Mouse (Mus musculus) lung, adult 2 months (tissue): ENCODE measurements around the gene Sec23a.

Source experiments
- CTCF ChIP-seq: fragments of 200-500 bp; IDR thresholded peaks from 2 replicates; pipeline ENCODE4 v1.5.1; 2011; ENCODE audit warnings: mild to moderate bottlenecking, low read length, control low read depth; ENCODE audit not compliant: insufficient read depth
- POLR2A ChIP-seq: fragments of 200-500 bp; IDR thresholded peaks from 2 replicates; pipeline ENCODE4 v1.6.1; 2011; ENCODE audit warnings: low read depth, mild to moderate bottlenecking, control low read depth, low read length, borderline replicate concordance; ENCODE audit errors: extremely low read depth

- no peak for TF ChIP-seq POLR2A
- no peak for TF ChIP-seq CTCF
Measured at GRCm38 (mm10) chr12:59040851-59041250, 29.0 kb upstream of the Sec23a start.
